Mouse (Mus musculus): ENCODE measurements around the gene Ptpn14. TPM values are rescaled to one million over a fixed set of nuclear protein-coding genes. Genes with fewer than 3 reads are reported as not detected.

Gene Ptpn14
- polyA plus RNA-seq, 1 experiment, result 0.50 TPM

DNA sequence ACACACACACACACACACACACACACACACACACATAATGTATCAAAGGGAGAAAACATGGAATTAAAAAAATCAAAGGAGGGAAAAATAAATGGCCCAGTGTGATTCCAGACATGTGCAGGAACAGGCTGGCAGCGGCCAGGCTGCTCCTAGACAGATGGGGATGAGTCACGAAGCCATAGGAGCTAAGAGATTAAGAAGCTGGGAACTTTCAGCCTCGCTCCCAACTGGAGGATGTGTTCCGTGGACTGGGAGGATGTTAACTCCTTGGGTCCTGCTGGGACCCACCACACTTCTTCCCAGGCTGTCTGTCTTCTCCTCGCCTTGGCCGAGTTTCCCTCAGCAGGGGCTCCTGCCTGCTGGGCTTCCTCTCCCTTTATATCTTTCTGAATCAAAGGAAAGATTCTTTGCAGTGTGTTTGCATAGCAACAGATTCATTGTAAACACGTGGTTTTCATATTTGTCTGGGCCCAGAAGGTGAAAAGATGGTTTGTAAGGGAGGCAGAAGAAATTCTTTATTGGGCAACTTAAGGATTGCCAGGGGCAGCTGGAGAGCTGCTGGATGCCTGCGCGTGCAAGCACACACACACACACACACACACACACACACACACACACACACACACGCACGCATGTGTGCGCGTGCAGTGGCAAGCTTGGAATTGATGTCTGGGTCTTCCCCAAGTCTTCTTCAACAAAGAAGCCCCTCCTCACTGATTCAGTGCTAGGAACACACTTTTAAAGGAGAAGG is 72.3 kb downstream of the Ptpn14 start:
- Histone ChIP-seq H3K4me1 (ENCODE audit: control insufficient read depth, insufficient read depth, low read length) (peaks cover 2% of the 10 kb centered on the region; the same call in 1 of the 2 replicates), H3K4me3 (ENCODE audit: insufficient read depth, low read length) (no peak overlapping the region), H3K27ac (ENCODE audit: insufficient read depth, low read depth, low read length) (no peak overlapping the region)
- no peak for TF ChIP-seq POLR2A (IDR thresholded peaks at IDR 0.05; ENCODE audit: borderline replicate concordance, low read depth, low read length)
- no peak for TF ChIP-seq CTCF (IDR thresholded peaks at IDR 0.05; ENCODE audit: low read depth, low read length)

DNA sequence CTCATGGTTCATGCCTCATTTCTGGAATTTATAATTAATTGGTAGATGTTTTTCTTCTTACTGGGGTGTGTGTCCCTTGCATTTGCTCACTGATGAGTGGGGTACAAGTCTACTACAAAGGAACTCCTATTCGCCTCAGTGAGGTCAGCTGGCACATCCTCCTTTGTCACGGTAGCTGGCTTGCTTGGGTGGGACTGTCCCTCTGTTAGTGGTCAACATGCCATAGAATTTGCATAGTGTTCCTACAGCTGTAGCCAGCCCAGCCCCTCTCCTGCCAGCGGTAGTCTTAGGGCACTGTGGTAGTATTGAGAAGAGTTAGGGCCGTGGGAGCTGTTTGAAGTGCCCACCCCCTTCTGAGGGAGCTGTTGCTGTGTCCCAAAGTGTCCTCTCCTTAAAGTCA is 73.2 kb downstream of the Ptpn14 start:
- TF ChIP-seq POLR2A (IDR thresholded peaks at IDR 0.05; ENCODE audit: borderline replicate concordance, low read depth, low read length) (no peak), CTCF (IDR thresholded peaks at IDR 0.05; ENCODE audit: low read depth, low read length) (no peak)
- no peak overlapping the region for H3K4me3 ChIP-seq (ENCODE audit: insufficient read depth, low read length)
- H3K4me1 ChIP-seq (ENCODE audit: control insufficient read depth, insufficient read depth, low read length), result peaks cover 2% of the 10 kb centered on the region; the same call in 1 of the 2 replicates
- H3K27ac ChIP-seq (ENCODE audit: insufficient read depth, low read depth, low read length), result no peak overlapping the region

DNA sequence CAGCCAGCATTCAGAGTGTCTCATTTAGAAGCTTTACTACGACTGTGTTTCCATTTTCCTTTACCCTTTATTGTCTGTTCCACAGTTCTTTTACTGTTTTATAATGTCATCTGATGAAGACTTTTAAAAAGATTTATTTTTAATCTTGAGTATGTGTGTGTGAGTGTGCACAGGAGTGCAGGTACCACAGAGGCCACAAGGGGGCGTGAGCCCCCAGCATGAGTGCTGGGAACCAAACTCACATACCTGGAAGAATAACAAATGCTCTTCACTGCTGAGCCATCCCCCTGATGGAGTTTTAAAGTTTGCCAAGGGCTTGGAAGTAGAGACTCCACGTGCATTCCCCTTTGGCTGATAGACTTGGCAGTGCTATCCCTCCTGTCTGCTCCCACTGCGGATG is 74.5 kb downstream of the Ptpn14 start:
- Histone ChIP-seq H3K4me1 (ENCODE audit: control insufficient read depth, insufficient read depth, low read length) (peaks cover 2% of the 10 kb centered on the region; the same call in 1 of the 2 replicates), H3K4me3 (ENCODE audit: insufficient read depth, low read length) (no peak overlapping the region), H3K27ac (ENCODE audit: insufficient read depth, low read depth, low read length) (no peak overlapping the region)
- TF ChIP-seq POLR2A (IDR thresholded peaks at IDR 0.05; ENCODE audit: borderline replicate concordance, low read depth, low read length) (no peak), CTCF (IDR thresholded peaks at IDR 0.05; ENCODE audit: low read depth, low read length) (no peak)

DNA sequence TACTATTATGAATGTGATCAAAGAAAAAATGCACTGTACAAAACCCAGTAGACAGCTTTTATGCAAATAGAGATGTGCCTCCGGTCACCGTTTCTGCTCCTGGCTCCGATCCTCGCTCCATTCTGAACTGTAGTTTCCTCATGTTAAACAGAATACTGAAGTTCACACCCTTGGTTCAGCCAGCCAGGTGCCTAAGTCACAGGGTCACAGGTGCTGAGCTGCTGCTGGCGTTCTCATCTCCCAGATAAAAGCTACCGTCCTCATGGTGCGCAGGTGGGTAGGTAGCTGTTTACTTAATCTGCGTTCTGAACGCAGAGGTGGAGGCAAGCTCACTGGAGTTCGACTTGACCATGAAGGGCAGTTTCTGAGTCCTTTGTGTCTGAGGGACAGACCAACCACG is 75.7 kb downstream of the Ptpn14 start:
- Histone ChIP-seq H3K4me1 (ENCODE audit: control insufficient read depth, insufficient read depth, low read length) (peaks cover 2% of the 10 kb centered on the region; the same call in 1 of the 2 replicates), H3K4me3 (ENCODE audit: insufficient read depth, low read length) (no peak overlapping the region), H3K27ac (ENCODE audit: insufficient read depth, low read depth, low read length) (no peak overlapping the region)
- TF ChIP-seq POLR2A (IDR thresholded peaks at IDR 0.05; ENCODE audit: borderline replicate concordance, low read depth, low read length) (no peak), CTCF (IDR thresholded peaks at IDR 0.05; ENCODE audit: low read depth, low read length) (no peak)

DNA sequence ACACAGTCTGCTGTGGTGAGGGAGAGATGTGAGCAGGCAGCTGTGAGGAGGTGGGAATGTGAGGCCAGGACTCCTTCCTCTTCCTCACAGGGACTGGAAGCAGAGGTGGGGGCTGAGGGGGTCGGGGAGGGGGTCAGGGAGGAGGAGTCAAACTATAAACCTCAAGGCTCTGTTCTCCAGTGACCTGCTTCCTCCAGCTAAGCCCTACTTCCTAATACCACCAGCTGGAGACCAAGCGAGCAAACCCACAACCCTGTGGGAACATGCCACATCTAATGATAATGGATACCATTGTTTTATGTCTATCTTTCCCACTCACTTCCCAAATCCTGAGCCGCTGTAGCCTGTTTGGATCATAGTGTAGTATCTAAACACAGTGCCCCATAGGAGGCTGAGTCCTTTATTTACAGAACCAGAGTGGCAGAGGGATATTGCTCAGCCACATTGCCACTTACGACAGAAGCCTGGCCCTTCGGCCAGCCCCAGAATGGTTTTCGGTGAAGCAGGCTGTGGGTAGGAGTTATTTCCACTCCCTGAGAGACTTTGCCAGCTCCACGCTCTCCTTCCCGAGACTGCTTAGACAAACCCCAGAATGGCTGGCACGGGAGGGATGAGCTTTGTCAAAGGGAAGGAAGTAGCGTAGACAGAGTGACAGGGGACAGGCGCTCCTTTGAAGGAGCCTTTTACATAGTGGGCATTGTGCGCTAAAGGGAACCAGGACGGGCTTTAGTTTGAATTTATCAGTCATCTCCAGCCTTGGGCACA is 78.6 kb downstream of the Ptpn14 start:
- Histone ChIP-seq H3K4me3 (ENCODE audit: insufficient read depth, low read length) (no peak overlapping the region), H3K27ac (ENCODE audit: insufficient read depth, low read depth, low read length) (no peak overlapping the region), H3K4me1 (ENCODE audit: control insufficient read depth, insufficient read depth, low read length) (no peaks in the 10 kb centered on the region)
- no peak for TF ChIP-seq CTCF (IDR thresholded peaks at IDR 0.05; ENCODE audit: low read depth, low read length)
- TF ChIP-seq POLR2A (IDR thresholded peaks at IDR 0.05; ENCODE audit: borderline replicate concordance, low read depth, low read length), result no peak

DNA sequence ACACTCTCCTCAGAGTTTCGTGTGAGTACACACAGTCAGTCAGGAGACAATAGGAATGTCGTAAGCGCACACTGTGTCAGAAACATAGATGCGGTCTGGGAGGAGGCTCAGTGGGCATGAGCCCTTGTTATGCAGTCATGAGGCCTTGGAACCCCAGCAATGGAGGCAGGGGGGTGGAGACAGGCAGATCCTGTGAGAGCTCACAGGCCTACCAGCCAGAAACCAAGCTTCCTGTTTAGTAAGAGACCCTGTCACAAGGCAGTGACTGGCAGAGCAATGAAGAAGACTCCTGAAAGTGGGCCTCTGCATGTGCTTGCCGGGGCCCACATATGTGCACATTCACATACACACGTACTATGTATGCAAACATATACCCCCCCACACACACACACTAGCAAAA is 79.9 kb downstream of the Ptpn14 start:
- H3K4me3 ChIP-seq (ENCODE audit: insufficient read depth, low read length), result no peak overlapping the region
- H3K4me1 ChIP-seq (ENCODE audit: control insufficient read depth, insufficient read depth, low read length), result no peaks in the 10 kb centered on the region
- TF ChIP-seq CTCF (IDR thresholded peaks at IDR 0.05; ENCODE audit: low read depth, low read length), result no peak
- TF ChIP-seq POLR2A (IDR thresholded peaks at IDR 0.05; ENCODE audit: borderline replicate concordance, low read depth, low read length), result no peak
- no peak overlapping the region for H3K27ac ChIP-seq (ENCODE audit: insufficient read depth, low read depth, low read length)

DNA sequence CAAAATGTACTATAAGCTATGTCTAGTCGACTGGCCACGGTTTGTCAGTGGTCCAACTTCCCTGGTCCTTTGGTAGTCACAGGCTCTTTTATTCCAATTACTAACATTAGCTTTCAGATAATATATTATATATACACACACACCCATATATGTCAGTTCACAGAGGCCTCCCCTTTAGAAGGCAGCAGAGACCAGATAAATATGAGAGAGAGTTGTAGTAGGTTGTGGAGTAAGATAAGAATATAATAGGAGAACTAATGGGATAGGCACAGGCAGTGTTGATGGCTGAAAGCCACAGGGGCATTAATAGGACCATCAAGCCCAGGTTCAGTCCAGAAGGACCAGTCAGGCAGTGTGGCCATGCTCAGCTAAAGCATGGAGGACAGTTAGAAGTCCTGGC is 80.4 kb downstream of the Ptpn14 start:
- no peak overlapping the region for H3K4me3 ChIP-seq (ENCODE audit: insufficient read depth, low read length)
- H3K4me1 ChIP-seq (ENCODE audit: control insufficient read depth, insufficient read depth, low read length), result no peaks in the 10 kb centered on the region
- no peak overlapping the region for H3K27ac ChIP-seq (ENCODE audit: insufficient read depth, low read depth, low read length)
- no peak for TF ChIP-seq POLR2A (IDR thresholded peaks at IDR 0.05; ENCODE audit: borderline replicate concordance, low read depth, low read length)
- TF ChIP-seq CTCF (IDR thresholded peaks at IDR 0.05; ENCODE audit: low read depth, low read length), result no peak

DNA sequence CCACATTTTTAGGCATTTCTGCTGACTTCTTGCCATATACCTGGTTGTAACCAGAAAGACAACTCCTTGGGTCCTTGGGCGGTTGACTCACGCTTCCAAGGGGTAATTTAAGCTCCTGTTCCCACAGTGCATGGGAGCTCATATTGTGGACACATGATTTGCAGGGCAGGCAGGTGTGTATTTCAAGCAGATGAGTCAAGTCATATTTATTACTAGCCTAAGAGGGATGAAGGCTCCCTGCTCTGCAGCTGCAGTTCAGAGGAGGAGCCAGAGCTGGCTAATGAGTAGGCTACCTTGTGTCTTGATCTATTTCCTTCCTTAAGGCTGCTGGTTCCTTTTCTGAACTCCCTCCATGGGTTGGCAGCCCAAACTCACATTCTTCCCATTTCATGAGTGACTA is 83.7 kb downstream of the Ptpn14 start:
- no peak overlapping the region for H3K4me3 ChIP-seq (ENCODE audit: insufficient read depth, low read length)
- H3K27ac ChIP-seq (ENCODE audit: insufficient read depth, low read depth, low read length), result no peak overlapping the region
- H3K4me1 ChIP-seq (ENCODE audit: control insufficient read depth, insufficient read depth, low read length), result no peaks in the 10 kb centered on the region
- TF ChIP-seq POLR2A (IDR thresholded peaks at IDR 0.05; ENCODE audit: borderline replicate concordance, low read depth, low read length), result no peak
- no peak for TF ChIP-seq CTCF (IDR thresholded peaks at IDR 0.05; ENCODE audit: low read depth, low read length)

DNA sequence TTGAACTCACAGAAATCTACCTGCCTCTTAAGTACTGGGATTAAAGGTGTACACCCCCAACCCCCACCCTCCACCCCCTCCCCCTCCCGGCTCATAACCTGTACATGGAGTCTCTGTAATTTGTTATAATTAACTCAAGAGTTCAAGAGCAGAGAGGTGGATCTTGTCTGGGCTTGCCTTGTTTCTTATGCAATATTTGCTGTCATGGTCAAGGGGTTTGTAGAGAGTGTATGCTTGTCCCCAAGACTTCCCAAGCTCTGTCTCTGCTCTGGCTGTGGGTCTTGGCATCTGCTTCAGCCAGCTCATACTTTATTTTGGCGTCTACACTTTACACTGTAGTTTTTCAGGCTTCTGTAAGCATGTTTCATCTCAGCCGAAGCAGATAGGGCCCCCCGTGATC is 86.3 kb downstream of the Ptpn14 start:
- Histone ChIP-seq H3K4me3 (ENCODE audit: insufficient read depth, low read length) (no peak overlapping the region), H3K4me1 (ENCODE audit: control insufficient read depth, insufficient read depth, low read length) (no peaks in the 10 kb centered on the region), H3K27ac (ENCODE audit: insufficient read depth, low read depth, low read length) (no peak overlapping the region)
- TF ChIP-seq CTCF (IDR thresholded peaks at IDR 0.05; ENCODE audit: low read depth, low read length) (no peak), POLR2A (IDR thresholded peaks at IDR 0.05; ENCODE audit: borderline replicate concordance, low read depth, low read length) (no peak)

DNA sequence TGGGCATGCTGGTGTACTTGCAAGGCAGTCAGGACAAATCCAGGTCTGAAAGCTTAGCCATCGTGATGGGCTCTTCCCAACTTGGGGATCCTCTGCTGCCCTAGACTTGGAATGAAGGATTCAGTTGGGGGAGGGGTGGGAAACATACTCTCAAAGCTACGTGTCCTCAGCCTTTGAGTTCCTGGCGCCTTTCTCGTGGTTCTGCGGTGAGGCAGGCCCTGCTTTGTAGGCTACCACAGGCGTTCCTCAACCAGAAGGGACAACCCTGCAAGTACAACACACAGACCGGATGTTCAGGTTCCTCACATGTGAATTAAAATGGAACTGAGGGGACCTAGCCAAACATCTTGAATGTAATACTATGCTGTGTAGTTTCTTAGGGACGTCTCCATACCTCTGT is 89.0 kb downstream of the Ptpn14 start:
- no peak overlapping the region for H3K27ac ChIP-seq (ENCODE audit: insufficient read depth, low read depth, low read length)
- no peaks in the 10 kb centered on the region for H3K4me1 ChIP-seq (ENCODE audit: control insufficient read depth, insufficient read depth, low read length)
- H3K4me3 ChIP-seq (ENCODE audit: insufficient read depth, low read length), result no peak overlapping the region
- TF ChIP-seq POLR2A (IDR thresholded peaks at IDR 0.05; ENCODE audit: borderline replicate concordance, low read depth, low read length), result no peak
- TF ChIP-seq CTCF (IDR thresholded peaks at IDR 0.05; ENCODE audit: low read depth, low read length), result no peak

All from bone marrow macrophage, adult 2 months (primary cell).